Mouse (Mus musculus) liver, embryonic 16.5 days (tissue): ENCODE results near the gene Padi3. TPM values are rescaled to one million over a fixed set of nuclear protein-coding genes. Genes with fewer than 3 reads are reported as not detected.
A peak's percentile ranks its signal among the peaks of the same experiment; 100 is the strongest.

Experiments
- ATAC-seq: fragments of 200-750 bp; cut with Nextera tagmentation; 2 replicates; pipeline ENCODE4 v1.8.0; 2017; ENCODE audit warnings: low read depth, mild to moderate bottlenecking, moderate number of reproducible peaks, moderate library complexity
- H3K27ac ChIP-seq: fragments of 300-500 bp; sonication (generic); 2 replicates; pipeline ENCODE4 v1.5.1; 2014; ENCODE audit warnings: mild to moderate bottlenecking, low read length
- H3K27me3 ChIP-seq: fragments of 300-500 bp; sonication (generic); 2 replicates; pipeline ENCODE4 v1.6.1; 2014; ENCODE audit warnings: low read depth, low read length, mixed read lengths; ENCODE audit not compliant: control insufficient read depth, insufficient read depth
- H3K36me3 ChIP-seq: fragments of 300-500 bp; sonication (generic); 2 replicates; pipeline ENCODE4 v1.6.1; 2014; ENCODE audit warnings: mild to moderate bottlenecking; ENCODE audit not compliant: control insufficient read depth, insufficient read depth
- H3K4me1 ChIP-seq: fragments of 300-500 bp; sonication (generic); 2 replicates; pipeline ENCODE4 v1.6.1; 2014; ENCODE audit warnings: low read depth, low read length, mixed read lengths; ENCODE audit not compliant: control insufficient read depth
- H3K4me2 ChIP-seq: fragments of 300-500 bp; sonication (generic); 2 replicates; pipeline ENCODE4 v1.6.1; 2014; ENCODE audit warnings: low read depth, low read length, mixed read lengths
- H3K4me3 ChIP-seq: fragments of 300-500 bp; sonication (generic); 2 replicates; pipeline ENCODE4 v1.5.1; 2014; ENCODE audit warnings: low read depth, mild to moderate bottlenecking, low read length
- H3K9ac ChIP-seq: fragments of 300-500 bp; sonication (generic); 2 replicates; pipeline ENCODE4 v1.6.1; 2014; ENCODE audit warnings: low read depth, low read length
- H3K9me3 ChIP-seq: fragments of 300-500 bp; sonication (generic); replicated peaks from 2 replicates; pipeline ENCODE4 v1.6.1; 2016; ENCODE audit warnings: low read length; ENCODE audit not compliant: control insufficient read depth
- WGBS: fragments of 180-500 bp; shearing (Covaris S2); extraction: QIAGEN DNeasy Blood & Tissue Kit; methylation state at CpG from one replicate; pipeline ENCODE4 v1.1.7; 2014; ENCODE audit not compliant: insufficient replicate concordance; 5-methylcytosine and 5-hydroxymethylcytosine counted together
- polyA plus RNA-seq: library from polyadenylated mRNA; unstranded; fragments of >200 nt; fragmentation: Nextera tagmentation; extraction: Ambion mirVana; gene quantifications from 2 replicates; pipeline ENCODE4 v1.2.1, GENCODE M21; 2015

Padi3 gene
- polyA plus RNA-seq, 1 experiment from 2014 or later, result 0.11 TPM

DNA sequence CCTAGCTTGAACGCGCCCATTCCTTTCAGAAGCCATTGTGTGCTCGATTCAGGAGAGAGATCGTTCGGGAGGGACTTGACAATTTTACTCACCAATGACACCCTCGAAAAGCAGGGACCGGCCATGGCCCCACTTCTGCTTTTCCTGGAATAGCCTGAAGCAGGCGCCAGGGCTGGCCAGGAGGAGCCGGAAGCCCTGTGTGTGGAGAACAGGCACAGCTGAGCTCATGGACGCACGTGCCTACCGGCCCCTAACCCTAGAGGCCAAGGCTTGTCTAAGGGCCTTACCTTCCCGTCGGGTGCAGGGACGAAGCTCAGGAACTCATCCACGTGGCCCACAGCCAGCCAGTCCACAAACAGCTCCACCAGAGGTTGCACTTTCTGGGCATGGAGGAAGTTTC lies 19.4 kb downstream of the Padi3 start:
- no peak for ATAC-seq
- Histone ChIP-seq H3K9ac (no peak overlapping the region), H3K4me1 (no peaks in the 10 kb centered on the region), H3K27me3 (no peaks in the 10 kb centered on the region), H3K36me3 (no peaks in the 10 kb centered on the region), H3K4me2 (no peak overlapping the region), H3K4me3 (no peak overlapping the region), H3K9me3 (no peaks in the 10 kb centered on the region), H3K27ac (no peak overlapping the region)
- 65% methylated on average over 16 of the region's 16 CpGs for WGBS

DNA sequence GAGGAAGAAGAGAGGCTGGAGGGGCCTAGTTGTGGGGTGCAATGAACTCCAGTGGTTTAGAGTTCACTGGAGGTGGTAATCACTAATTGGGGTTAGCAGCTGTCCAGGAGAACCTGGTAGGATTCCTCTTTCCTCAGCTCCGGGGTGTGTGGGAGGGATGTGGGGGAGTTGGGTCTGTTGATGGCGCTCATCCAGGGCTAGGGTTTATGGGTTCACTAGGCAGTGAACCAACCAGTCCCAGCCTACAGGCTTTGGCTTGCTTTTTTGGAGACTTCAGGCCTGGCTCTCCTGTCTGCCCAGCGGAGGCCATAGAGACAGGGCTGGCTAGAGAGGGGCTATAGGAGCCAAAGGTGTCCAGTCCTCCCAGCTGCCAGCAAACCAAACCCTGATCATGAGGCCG lies 20.5 kb downstream of the Padi3 start:
- Histone ChIP-seq H3K4me1 (no peaks in the 10 kb centered on the region), H3K27me3 (no peaks in the 10 kb centered on the region), H3K9ac (no peak overlapping the region), H3K9me3 (no peaks in the 10 kb centered on the region), H3K4me2 (no peak overlapping the region), H3K36me3 (no peaks in the 10 kb centered on the region), H3K4me3 (no peak overlapping the region), H3K27ac (no peak overlapping the region)
- WGBS, result 73% methylated on average over 4 of the region's 4 CpGs
- ATAC-seq, result no peak

DNA sequence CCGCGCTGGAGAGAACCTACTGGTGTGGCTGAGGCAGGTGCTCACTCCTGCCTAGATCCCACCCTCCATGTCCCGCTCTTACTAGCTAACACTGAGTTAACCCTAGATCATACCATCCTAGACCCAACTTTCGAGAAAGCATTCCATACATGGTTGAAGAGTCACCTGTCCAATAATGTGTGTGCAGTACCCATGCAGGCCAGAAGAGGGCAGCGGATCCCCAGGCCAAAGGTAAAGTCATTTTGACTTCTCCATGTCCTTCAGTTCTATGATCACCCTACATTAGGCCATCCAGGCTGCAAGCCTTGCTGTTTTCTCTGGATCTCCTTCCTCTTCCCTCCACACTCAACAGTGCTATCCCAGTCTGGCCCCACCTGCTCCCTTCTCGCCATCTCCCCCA lies 21.5 kb downstream of the Padi3 start:
- no peaks in the 10 kb centered on the region for H3K27me3 ChIP-seq
- no peak overlapping the region for H3K9ac ChIP-seq
- H3K27ac ChIP-seq, result peak overlapping the region; percentile 15; the same call in 1 of the 2 replicates
- no peak for ATAC-seq
- H3K4me3 ChIP-seq, result no peak overlapping the region
- H3K9me3 ChIP-seq, result no peaks in the 10 kb centered on the region; the same call in 1 of the 2 replicates
- H3K4me2 ChIP-seq, result no peak overlapping the region
- no peaks in the 10 kb centered on the region for H3K4me1 ChIP-seq
- 45% methylated on average over 6 of the region's 6 CpGs for WGBS
- no peaks in the 10 kb centered on the region for H3K36me3 ChIP-seq

DNA sequence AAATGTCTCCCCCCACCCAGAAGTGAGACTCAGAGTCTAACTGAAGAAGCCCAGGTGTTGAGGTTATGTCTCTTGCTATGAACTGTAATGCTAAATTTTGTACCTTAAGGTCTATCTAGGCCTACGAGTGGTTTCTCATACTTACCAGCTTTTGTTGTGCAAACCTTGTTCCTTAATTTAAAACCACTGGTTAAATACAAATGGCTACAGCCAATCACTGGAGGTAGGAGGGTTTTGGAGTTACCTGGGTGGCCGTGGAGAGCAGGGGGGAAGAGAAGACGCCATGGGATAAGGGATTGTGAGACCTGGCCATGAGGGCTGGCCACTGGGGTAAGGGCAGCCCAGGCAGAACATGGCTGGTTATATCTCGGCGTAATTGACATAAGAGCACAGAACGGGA lies 22.2 kb downstream of the Padi3 start:
- Histone ChIP-seq H3K9ac (no peak overlapping the region), H3K9me3 (no peaks in the 10 kb centered on the region; the same call in 1 of the 2 replicates), H3K4me2 (no peak overlapping the region), H3K27me3 (no peaks in the 10 kb centered on the region), H3K4me1 (no peaks in the 10 kb centered on the region), H3K4me3 (no peak overlapping the region), H3K36me3 (no peaks in the 10 kb centered on the region), H3K27ac (peak overlapping the region; percentile 67)
- 43% methylated on average over 6 of the region's 6 CpGs for WGBS
- ATAC-seq, result no peak

DNA sequence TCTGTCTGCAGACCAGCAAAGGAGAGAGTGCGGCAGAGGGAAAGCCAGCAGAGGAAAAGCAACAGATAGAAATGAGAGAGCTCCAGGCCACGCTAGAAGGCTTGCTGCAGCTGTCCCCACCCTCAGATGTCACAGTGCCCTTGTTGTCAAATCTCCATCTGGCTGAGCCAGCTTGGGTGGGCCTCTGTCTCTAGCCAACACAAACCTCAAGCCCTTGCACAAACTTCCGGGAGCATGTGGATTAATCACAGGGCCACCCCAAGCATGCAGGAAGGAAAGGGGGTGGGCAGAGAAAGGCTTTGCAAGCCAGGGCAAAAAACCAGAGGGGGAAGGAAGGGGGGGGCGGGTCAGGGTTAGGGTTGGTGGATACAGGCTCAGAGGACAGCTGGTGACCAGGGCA lies 23.0 kb downstream of the Padi3 start:
- no peak overlapping the region for H3K4me3 ChIP-seq
- WGBS, result 26% methylated on average over 4 of the region's 4 CpGs
- H3K9me3 ChIP-seq, result no peaks in the 10 kb centered on the region; the same call in 1 of the 2 replicates
- H3K9ac ChIP-seq, result no peak overlapping the region
- H3K27me3 ChIP-seq, result no peaks in the 10 kb centered on the region
- no peak overlapping the region for H3K4me2 ChIP-seq
- H3K4me1 ChIP-seq, result no peaks in the 10 kb centered on the region
- peak overlapping the region; percentile 67 for H3K27ac ChIP-seq
- ATAC-seq, result peak; percentile 40
- no peaks in the 10 kb centered on the region for H3K36me3 ChIP-seq

DNA sequence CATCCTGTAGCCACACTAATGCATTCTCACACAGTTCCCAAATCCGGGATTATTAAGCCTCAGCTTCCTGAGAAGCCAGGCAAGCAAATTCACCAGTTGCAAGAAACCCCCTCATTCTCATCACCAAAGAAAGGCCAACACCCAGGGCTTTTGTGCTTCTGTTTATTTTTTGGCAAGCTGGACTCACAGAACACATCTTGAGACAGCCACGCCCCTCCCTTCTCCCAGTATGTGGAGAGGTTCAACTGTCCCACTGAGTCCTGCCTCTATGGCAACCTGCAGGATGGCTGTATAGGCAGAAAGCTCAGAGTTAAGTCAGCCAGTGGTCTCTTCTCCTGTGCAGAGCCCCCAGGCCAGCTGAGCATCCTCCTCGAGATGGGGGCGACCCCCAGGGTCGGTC lies 25.2 kb downstream of the Padi3 start:
- H3K4me3 ChIP-seq, result no peak overlapping the region
- no peaks in the 10 kb centered on the region; the same call in 1 of the 2 replicates for H3K9me3 ChIP-seq
- no peak overlapping the region for H3K9ac ChIP-seq
- no peak overlapping the region for H3K4me2 ChIP-seq
- H3K36me3 ChIP-seq, result no peaks in the 10 kb centered on the region
- no peak for ATAC-seq
- 61% methylated on average over 5 of the region's 5 CpGs for WGBS
- no peak overlapping the region for H3K27ac ChIP-seq
- no peaks in the 10 kb centered on the region; the same call in 1 of the 2 replicates for H3K4me1 ChIP-seq
- H3K27me3 ChIP-seq, result no peaks in the 10 kb centered on the region

DNA sequence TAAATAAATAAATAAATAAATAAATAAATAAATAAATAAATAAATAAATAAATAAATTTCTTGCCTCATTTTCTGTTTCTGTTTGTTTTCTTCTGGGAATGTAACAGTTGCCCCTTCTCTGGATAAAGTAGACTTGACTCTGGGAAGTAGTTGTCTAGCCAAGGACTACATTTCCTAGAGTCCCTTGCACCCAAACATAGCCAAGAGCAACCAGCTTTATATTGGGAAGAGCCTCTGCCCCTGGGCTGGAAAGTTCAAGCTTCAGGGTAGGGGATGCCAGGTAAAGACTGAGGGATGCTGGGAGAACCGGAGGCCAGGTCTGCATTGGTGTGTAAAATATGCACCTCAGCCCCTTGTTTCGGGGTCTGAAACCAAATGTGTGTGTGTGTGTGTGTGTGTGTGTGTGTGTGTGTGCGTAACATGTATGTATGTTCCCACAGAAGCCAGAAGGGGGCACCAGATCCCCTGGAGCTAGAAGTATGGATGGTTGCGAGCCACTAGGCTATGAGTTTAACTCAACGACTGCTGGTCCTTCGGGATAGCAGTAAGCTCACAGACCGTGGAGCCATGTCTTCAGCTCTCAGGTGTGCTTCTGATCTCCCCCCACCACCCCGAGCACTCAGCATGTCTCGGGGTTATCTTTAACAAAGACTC lies 26.0 kb downstream of the Padi3 start:
- Histone ChIP-seq H3K27me3 (no peaks in the 10 kb centered on the region), H3K36me3 (no peaks in the 10 kb centered on the region), H3K27ac (no peak overlapping the region), H3K4me1 (no peaks in the 10 kb centered on the region; the same call in 1 of the 2 replicates), H3K4me3 (no peak overlapping the region), H3K9me3 (no peaks in the 10 kb centered on the region; the same call in 1 of the 2 replicates), H3K4me2 (no peak overlapping the region), H3K9ac (no peak overlapping the region)
- ATAC-seq, result no peak
- WGBS, result 77% methylated on average over 9 of the region's 9 CpGs

DNA sequence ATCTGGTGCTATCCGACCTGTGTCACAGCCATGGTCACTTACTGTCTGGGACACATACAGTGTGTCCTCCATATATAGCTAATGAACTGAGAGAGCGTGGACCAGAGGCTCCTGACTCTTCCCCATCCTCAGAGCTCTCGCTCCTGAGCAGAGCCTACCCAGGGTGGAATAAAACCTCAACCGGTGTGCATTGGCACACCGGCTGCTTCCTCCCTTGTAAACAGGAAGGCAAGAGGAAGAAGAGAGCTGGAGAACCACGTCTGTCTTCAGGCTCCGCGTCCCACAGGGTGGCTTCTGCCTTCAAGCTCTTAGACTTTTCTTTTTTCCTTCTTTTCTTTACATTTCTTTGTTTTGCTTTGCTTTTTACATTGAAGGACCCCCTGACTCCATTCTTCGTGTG lies 27.6 kb downstream of the Padi3 start:
- no peaks in the 10 kb centered on the region for H3K27me3 ChIP-seq
- H3K4me3 ChIP-seq, result no peak overlapping the region
- 0 out of 2 replicates have a peak overlapping the region, but pooled peaks have one; percentile 3 for H3K27ac ChIP-seq
- no peak overlapping the region for H3K9ac ChIP-seq
- no peaks in the 10 kb centered on the region; the same call in 1 of the 2 replicates for H3K4me1 ChIP-seq
- WGBS, result 38% methylated on average over 9 of the region's 9 CpGs
- H3K36me3 ChIP-seq, result no peaks in the 10 kb centered on the region
- no peak overlapping the region for H3K4me2 ChIP-seq
- no peak for ATAC-seq
- no peaks in the 10 kb centered on the region; the same call in 1 of the 2 replicates for H3K9me3 ChIP-seq

DNA sequence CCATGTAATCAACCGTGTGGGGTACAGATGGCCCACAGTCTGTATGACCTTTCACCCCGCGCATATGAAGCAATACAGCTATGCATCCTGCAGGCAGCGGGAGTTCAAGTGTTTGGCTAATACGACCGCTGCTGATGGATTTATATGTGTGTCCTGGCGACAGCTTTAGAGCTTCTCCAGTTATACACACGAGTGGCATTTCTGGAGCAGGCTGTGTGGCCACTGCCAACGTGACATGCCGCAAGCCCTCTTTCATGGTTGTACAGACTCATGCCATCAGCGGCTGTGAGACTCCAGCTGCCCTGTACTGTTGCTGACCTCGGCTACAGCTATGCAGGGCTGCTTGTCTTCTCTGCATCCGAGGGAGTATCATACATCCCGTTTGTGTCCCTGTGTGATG lies 29.9 kb downstream of the Padi3 start:
- WGBS, result 68% methylated on average over 14 of the region's 14 CpGs
- Histone ChIP-seq H3K27me3 (no peaks in the 10 kb centered on the region), H3K4me2 (no peak overlapping the region), H3K27ac (no peak overlapping the region), H3K36me3 (no peaks in the 10 kb centered on the region), H3K4me3 (no peak overlapping the region), H3K4me1 (no peaks in the 10 kb centered on the region; the same call in 1 of the 2 replicates), H3K9ac (no peak overlapping the region), H3K9me3 (no peaks in the 10 kb centered on the region; the same call in 1 of the 2 replicates)
- 0 out of 2 replicates have a peak, but pooled peaks have one; percentile 17 for ATAC-seq
